Comparison of ENCODE assay signal across 11 mouse cellular contexts in the genomic region with DNA sequence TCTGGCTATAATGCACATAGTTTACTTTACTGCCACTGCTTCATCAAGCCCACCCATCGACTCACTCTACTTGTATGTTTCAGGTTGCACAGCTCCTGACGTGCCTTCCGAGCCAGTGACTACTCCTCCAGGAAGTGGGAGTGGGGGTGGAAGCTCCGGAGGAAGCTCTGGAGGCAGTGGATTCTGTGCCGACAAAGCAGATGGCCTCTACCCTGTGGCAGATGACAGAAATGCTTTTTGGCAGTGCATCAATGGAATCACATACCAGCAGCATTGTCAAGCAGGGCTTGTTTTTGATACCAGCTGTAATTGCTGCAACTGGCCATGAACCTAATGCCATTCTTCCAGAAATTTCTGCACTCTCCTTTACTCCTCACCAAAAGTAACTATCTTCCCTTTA. TPM values are rescaled to one million over a fixed set of nuclear protein-coding genes. Genes with fewer than 3 reads are reported as not detected.
DNase-seq lines count a peak whose midpoint lies in the region; ATAC-seq and TF ChIP-seq lines count a peak whose summit lies in the region.
"Had no signal": no experiment of that assay in that cellular context is flagged by ENCODE, and none has a peak within 500 bp of the region (broad histone marks: within the 10 kb centered on the region; RNA-seq: fewer than 3 reads in every experiment).

No protein-coding gene starts in this region.

- intact Hi-C loops in left cerebral cortex, postnatal 14 days (cut with DNase I), result no loop called here
- intact Hi-C loops in gastrocnemius, adult 2 months (cut with DNase I), result no loop called here

- H3K4me2 ChIP-seq in neural tube, embryonic 15.5 days, result no peak overlapping the region
- H3K4me2 ChIP-seq: embryonic facial prominence, embryonic 13.5 days; heart, embryonic 15.5 days had no signal

- H3K4me3 ChIP-seq in neural tube, embryonic 15.5 days (replicated peaks), result no peak overlapping the region
- no peak overlapping the region for H3K4me3 ChIP-seq in gastrocnemius, adult 2 months
- H3K4me3 ChIP-seq: embryonic facial prominence, embryonic 13.5 days; heart, embryonic 15.5 days had no signal

- 82% methylated on average over 5 of the region's 5 CpGs for WGBS in neural tube, embryonic 15.5 days

- H3K27me3 ChIP-seq in neural tube, embryonic 15.5 days (replicated peaks), result no peaks in the 10 kb centered on the region
- H3K27me3 ChIP-seq: embryonic facial prominence, embryonic 13.5 days; heart, embryonic 15.5 days had no signal

- no peak overlapping the region for H3K27ac ChIP-seq in neural tube, embryonic 15.5 days (replicated peaks)
- no peak overlapping the region for H3K27ac ChIP-seq in gastrocnemius, adult 2 months
- H3K27ac ChIP-seq: embryonic facial prominence, embryonic 13.5 days; heart, embryonic 15.5 days had no signal

- peaks cover 16% of the 10 kb centered on the region; the same call in 1 of the 2 replicates for H3K9me3 ChIP-seq in neural tube, embryonic 15.5 days (replicated peaks)

- no peaks in the 10 kb centered on the region for H3K36me3 ChIP-seq in neural tube, embryonic 15.5 days
- H3K36me3 ChIP-seq: embryonic facial prominence, embryonic 13.5 days; heart, embryonic 15.5 days had no signal

- no peak for TF ChIP-seq CTCF in gastrocnemius, adult 2 months (IDR thresholded peaks at IDR 0.05)

- 0 out of 2 replicates have a peak, but pooled peaks have one; percentile 59 for ATAC-seq in neural tube, embryonic 15.5 days (ENCODE audit: low FRiP score)

- H3K4me1 ChIP-seq in neural tube, embryonic 15.5 days, result no peaks in the 10 kb centered on the region
- H3K4me1 ChIP-seq: embryonic facial prominence, embryonic 13.5 days; heart, embryonic 15.5 days had no signal

- no peak for DNase-seq in neural tube, embryonic 10.5 days (ENCODE audit: extremely low spot score, low spot score)
- DNase-seq in frontal cortex, postnatal 36 days (ENCODE audit: low spot score in 2 of 2), result peak; percentile 74 to 79
- DNase-seq in left cerebral cortex, postnatal 14 days (ENCODE audit: low spot score in 2 of 2), result peak; percentile 54 to 70
- DNase-seq in spleen, postnatal 36 days (ENCODE audit: low spot score in 2 of 2), result no peak
- DNase-seq in gastrocnemius, adult 2 months, result no peak
- no peak for DNase-seq in lung, postnatal 14 days
- no peak for DNase-seq in heart, postnatal 4 days
- DNase-seq: liver had no signal

- H3K9ac ChIP-seq in neural tube, embryonic 15.5 days (replicated peaks), result no peak overlapping the region
- H3K9ac ChIP-seq: embryonic facial prominence, embryonic 13.5 days; heart, embryonic 15.5 days had no signal

RNA-seq across cellular contexts. Expression of gene Chia1, which starts 18.7 kb away (rescaled TPM):
- 0.84 and 1.0 TPM in 2 replicates for polyA plus RNA-seq in neural tube, embryonic 15.5 days (2015; fragmentation: Nextera tagmentation; extraction: Ambion mirVana)
- 1 to 10 TPM; 1.9 to 2.1 TPM for total RNA-seq in left cerebral cortex, postnatal 14 days (2021)
- total RNA-seq in gastrocnemius, adult 2 months (2021), result not detected
- not detected for total RNA-seq in heart, postnatal 4 days (2021)
- polyA plus RNA-seq: embryonic facial prominence, embryonic 13.5 days had no signal

RNA-seq across cellular contexts. Expression of gene Chil3, which starts 35.7 kb away (rescaled TPM):
- polyA plus RNA-seq in neural tube, embryonic 15.5 days (2015; fragmentation: Nextera tagmentation; extraction: Ambion mirVana), result 0.40 TPM in 1 of 2 replicates, not detected in the other
- total RNA-seq in left cerebral cortex, postnatal 14 days (2021), result not detected
- not detected for total RNA-seq in gastrocnemius, adult 2 months (2021)
- under 1 TPM; 0.29 to 0.33 TPM for total RNA-seq in heart, postnatal 4 days (2021)
- polyA plus RNA-seq: embryonic facial prominence, embryonic 13.5 days had no signal

Comparison
In these comparisons a context has a peak if more than half of its experiments do, and no peak if none do; other contexts are left out.
1. DNase-seq: peak in frontal cortex, postnatal 36 days (2 of 2) and left cerebral cortex, postnatal 14 days (2 of 2); none in neural tube, embryonic 10.5 days (single experiment), spleen, postnatal 36 days (0 of 2), gastrocnemius, adult 2 months (single experiment), lung, postnatal 14 days (single experiment) and heart, postnatal 4 days (single experiment).